Mouse (Mus musculus): ENCODE results near the gene Smyd4.
A peak's percentile ranks its signal among the peaks of the same experiment; 100 is the strongest.
"Not testable (repeated sequence)": the region's sequence is repeated elsewhere in the genome, so short reads cannot be mapped to it uniquely, and the experiment has no call there.

Gene Smyd4

GRCm38 (mm10) chr11:75346556-75347187 lies 1.6 kb upstream of the Smyd4 start:
- DNase-seq (ENCODE audit: low spot score) = no peak

- no peak for DNase-seq (ENCODE audit: low spot score)
These were observed 1.0 kb upstream of the Smyd4 start for GRCm38 (mm10) chr11:75347188-75347585.

- DNase-seq (ENCODE audit: low spot score) = no peak
These were observed 637 bp upstream of the Smyd4 start for GRCm38 (mm10) chr11:75347596-75347995.

GRCm38 (mm10) chr11:75348890-75349261 lies 643 bp downstream of the Smyd4 start:
- no peak for DNase-seq (ENCODE audit: low spot score)

- no peak for DNase-seq (ENCODE audit: low spot score)
These were observed 3.0 kb downstream of the Smyd4 start for GRCm38 (mm10) chr11:75351225-75351624.

GRCm38 (mm10) chr11:75355475-75355874 lies 7.2 kb downstream of the Smyd4 start:
- no peak for DNase-seq (ENCODE audit: low spot score)

GRCm38 (mm10) chr11:75377125-75377524 lies 28.9 kb downstream of the Smyd4 start:
- DNase-seq (ENCODE audit: low spot score) = no peak

- DNase-seq (ENCODE audit: low spot score) = not testable (repeated sequence)
These were observed 30.6 kb downstream of the Smyd4 start for GRCm38 (mm10) chr11:75378786-75379185.

GRCm38 (mm10) chr11:75383529-75383928 lies 35.3 kb downstream of the Smyd4 start:
- DNase-seq (ENCODE audit: low spot score) = not testable (repeated sequence)

- no peak for DNase-seq (ENCODE audit: low spot score)
These were observed 47.4 kb downstream of the Smyd4 start for GRCm38 (mm10) chr11:75395611-75396010.

GRCm38 (mm10) chr11:75397452-75397851 lies 49.2 kb downstream of the Smyd4 start:
- DNase-seq (ENCODE audit: low spot score) = no peak

GRCm38 (mm10) chr11:75399411-75399841 lies 51.2 kb downstream of the Smyd4 start:
- no peak for DNase-seq (ENCODE audit: low spot score)

- DNase-seq (ENCODE audit: low spot score) = no peak
These were observed 51.9 kb downstream of the Smyd4 start for GRCm38 (mm10) chr11:75400099-75400498.

- DNase-seq (ENCODE audit: low spot score) = peak; percentile 70
These were observed 54.0 kb downstream of the Smyd4 start for GRCm38 (mm10) chr11:75402271-75402690.

- no peak for DNase-seq (ENCODE audit: low spot score)
These were observed 55.2 kb downstream of the Smyd4 start for GRCm38 (mm10) chr11:75403301-75404052.

GRCm38 (mm10) chr11:75404801-75405200 lies 56.6 kb downstream of the Smyd4 start:
- DNase-seq (ENCODE audit: low spot score) = no peak

- DNase-seq (ENCODE audit: low spot score) = no peak
These were observed 57.9 kb downstream of the Smyd4 start for GRCm38 (mm10) chr11:75406104-75406503.

- DNase-seq (ENCODE audit: low spot score) = no peak
These were observed 58.6 kb downstream of the Smyd4 start for GRCm38 (mm10) chr11:75406865-75407264.

GRCm38 (mm10) chr11:75409679-75410575 lies 61.7 kb downstream of the Smyd4 start:
- no peak for DNase-seq (ENCODE audit: low spot score)

- DNase-seq (ENCODE audit: low spot score) = no peak
These were observed 62.4 kb downstream of the Smyd4 start for GRCm38 (mm10) chr11:75410591-75410990.

- DNase-seq (ENCODE audit: low spot score) = no peak
These were observed 66.9 kb downstream of the Smyd4 start for GRCm38 (mm10) chr11:75415096-75415495.

GRCm38 (mm10) chr11:75415994-75416393 lies 67.8 kb downstream of the Smyd4 start:
- no peak for DNase-seq (ENCODE audit: low spot score)

GRCm38 (mm10) chr11:75420037-75420436 lies 71.8 kb downstream of the Smyd4 start:
- no peak for DNase-seq (ENCODE audit: low spot score)

All from layer of hippocampus, adult 9-10 months (tissue).